8 mouse cellular contexts compared by ENCODE assay signal in genomic region chr3:141466061-141466460, GRCm38 (mm10). TPM values are rescaled to one million over a fixed set of nuclear protein-coding genes. Genes with fewer than 3 reads are reported as not detected.
DNase-seq lines count a peak whose midpoint lies in the region; ATAC-seq lines count a peak whose summit lies in the region.

No protein-coding gene starts in this region.

- ATAC-seq in embryonic facial prominence, embryonic 13.5 days (ENCODE audit: insufficient number of reproducible peaks, insufficient read depth, low FRiP score, low TSS enrichment, low read depth), result no peak
- ATAC-seq in hindbrain, embryonic 16.5 days, result 0 out of 2 replicates have a peak, but pooled peaks have one; percentile 2
- ATAC-seq in neural tube, embryonic 12.5 days (ENCODE audit: low FRiP score, low read depth), result peak; percentile 14; the same call in 1 of the 2 replicates

- under 1% methylated on average over 20 of the region's 20 CpGs for WGBS in embryonic facial prominence, embryonic 13.5 days
- 2% methylated on average over 20 of the region's 20 CpGs for WGBS in hindbrain, embryonic 16.5 days
- under 1% methylated on average over 20 of the region's 20 CpGs for WGBS in limb, embryonic 10.5 days
- 2% methylated on average over 20 of the region's 20 CpGs for WGBS in neural tube, embryonic 12.5 days

- peak overlapping the region; percentile 89 for H3K27ac ChIP-seq in embryonic facial prominence, embryonic 13.5 days
- peak overlapping the region; percentile 98 for H3K27ac ChIP-seq in hindbrain, embryonic 16.5 days (ENCODE audit: low read depth, low read length)
- peak overlapping the region; percentile 95 for H3K27ac ChIP-seq in limb, embryonic 10.5 days
- peak overlapping the region; percentile 77; the same call in 1 of the 2 replicates for H3K27ac ChIP-seq in neural tube, embryonic 12.5 days

- peaks cover 16% of the 10 kb centered on the region; the same call in 1 of the 2 replicates for H3K4me1 ChIP-seq in embryonic facial prominence, embryonic 13.5 days
- H3K4me1 ChIP-seq in hindbrain, embryonic 16.5 days (ENCODE audit: control insufficient read depth, insufficient read depth, low read depth, low read length), result peaks cover 10% of the 10 kb centered on the region
- H3K4me1 ChIP-seq in limb, embryonic 10.5 days, result peaks cover 50% of the 10 kb centered on the region
- H3K4me1 ChIP-seq in neural tube, embryonic 12.5 days, result peaks cover 13% of the 10 kb centered on the region

- no peaks in the 10 kb centered on the region for H3K9me3 ChIP-seq in embryonic facial prominence, embryonic 13.5 days
- H3K9me3 ChIP-seq in hindbrain, embryonic 16.5 days (ENCODE audit: control insufficient read depth, low read length), result no peaks in the 10 kb centered on the region
- no peaks in the 10 kb centered on the region for H3K9me3 ChIP-seq in limb, embryonic 10.5 days (replicated peaks)
- H3K9me3 ChIP-seq in neural tube, embryonic 12.5 days, result no peaks in the 10 kb centered on the region

- H3K4me2 ChIP-seq in embryonic facial prominence, embryonic 13.5 days, result peak overlapping the region; percentile 94
- peak overlapping the region; percentile 56 for H3K4me2 ChIP-seq in hindbrain, embryonic 16.5 days (ENCODE audit: low read length)
- peak overlapping the region; percentile 92 for H3K4me2 ChIP-seq in neural tube, embryonic 12.5 days (replicated peaks)

- peaks cover 28% of the 10 kb centered on the region for H3K27me3 ChIP-seq in embryonic facial prominence, embryonic 13.5 days
- H3K27me3 ChIP-seq in hindbrain, embryonic 16.5 days (replicated peaks; ENCODE audit: control insufficient read depth, insufficient read depth, low read length), result no peaks in the 10 kb centered on the region
- peaks cover 21% of the 10 kb centered on the region for H3K27me3 ChIP-seq in limb, embryonic 10.5 days (ENCODE audit: low read depth, poor library complexity, severe bottlenecking)
- peaks cover 21% of the 10 kb centered on the region for H3K27me3 ChIP-seq in neural tube, embryonic 12.5 days (replicated peaks)

- no peaks in the 10 kb centered on the region for H3K36me3 ChIP-seq in embryonic facial prominence, embryonic 13.5 days
- no peaks in the 10 kb centered on the region for H3K36me3 ChIP-seq in hindbrain, embryonic 16.5 days (ENCODE audit: control insufficient read depth, insufficient read depth, low read length)
- H3K36me3 ChIP-seq in limb, embryonic 10.5 days, result no peaks in the 10 kb centered on the region
- no peaks in the 10 kb centered on the region for H3K36me3 ChIP-seq in neural tube, embryonic 12.5 days

- DNase-seq in urinary bladder, postnatal 14 days (ENCODE audit: low spot score), result peak; percentile 6
- no peak for DNase-seq in urinary bladder, postnatal 10 days (ENCODE audit: low spot score)
- DNase-seq in limb, embryonic 10.5 days (ENCODE audit: low spot score), result peak; percentile 64
- no peak for DNase-seq in spleen, postnatal 10 days (ENCODE audit: low spot score in 2 of 2)
- DNase-seq in urinary bladder, postnatal 36 days (ENCODE audit: low spot score in 2 of 2), result no peak

- peak overlapping the region; percentile 81 for H3K9ac ChIP-seq in embryonic facial prominence, embryonic 13.5 days
- H3K9ac ChIP-seq in hindbrain, embryonic 16.5 days (ENCODE audit: low read depth, low read length), result peak overlapping the region; percentile 93
- peak overlapping the region; percentile 82 for H3K9ac ChIP-seq in neural tube, embryonic 12.5 days

- H3K4me3 ChIP-seq in embryonic facial prominence, embryonic 13.5 days, result peak overlapping the region; percentile 82
- peak overlapping the region; percentile 90 for H3K4me3 ChIP-seq in hindbrain, embryonic 16.5 days (ENCODE audit: low read length)
- H3K4me3 ChIP-seq in limb, embryonic 10.5 days, result peak overlapping the region; percentile 81
- H3K4me3 ChIP-seq in neural tube, embryonic 12.5 days, result peak overlapping the region; percentile 80

RNA-seq across cellular contexts. Expression of gene Unc5c, which starts 1.0 kb away (rescaled TPM):
- 18.9 and 22.6 TPM in 2 replicates for polyA plus RNA-seq in embryonic facial prominence, embryonic 13.5 days (2015; fragmentation: Nextera tagmentation; extraction: Ambion mirVana)
- 22.9 and 26.6 TPM in 2 replicates for polyA plus RNA-seq in hindbrain, embryonic 16.5 days (2015; fragmentation: Nextera tagmentation; extraction: Ambion mirVana)
- polyA plus RNA-seq in limb, embryonic 10.5 days (2016; fragmentation: Nextera tagmentation; extraction: Ambion mirVana), result 7.4 and 12.9 TPM in 2 replicates
- polyA plus RNA-seq in neural tube, embryonic 12.5 days (2016; fragmentation: Nextera tagmentation; extraction: Ambion mirVana), result 11.9 and 14.2 TPM in 2 replicates

Comparison
In these comparisons a context has a peak if more than half of its experiments do, and no peak if none do; other contexts are left out.
1. DNase-seq: peak in urinary bladder, postnatal 14 days (single experiment) and limb, embryonic 10.5 days (single experiment); none in urinary bladder, postnatal 10 days (single experiment), spleen, postnatal 10 days (0 of 2) and urinary bladder, postnatal 36 days (0 of 2).
2. Peak in every context shown above with its lines, with median percentiles within 50 percentile points of each other: H3K27ac ChIP-seq, H3K4me2 ChIP-seq, H3K4me3 ChIP-seq and H3K9ac ChIP-seq.